Mouse (Mus musculus) testis, adult 10 weeks (tissue): ENCODE results near the gene Olfr944. TPM values are rescaled to one million over a fixed set of nuclear protein-coding genes. Genes with fewer than 3 reads are reported as not detected.

Experiments used
- polyA plus RNA-seq: library from polyadenylated mRNA; stranded (reverse); fragments of 350-450 nt; fragmentation: Illumina TruSeq; extraction: RNeasy Lipid Tissue Mini Kit (QIAGEN cat#74804); gene quantifications from one replicate; pipeline ENCODE4 v1.2.3, GENCODE M21; 2014; ENCODE audit warnings: low read depth, low replicate concordance

The Olfr944 gene
- polyA plus RNA-seq = not detected

GRCm38 (mm10) chr9:39201620-39202019 lies at the start of gene Olfr944:
Gene Olfr944, plus strand, starts transcription at chr9:39201920.

GRCm38 (mm10) chr9:39166004-39166403 lies 35.7 kb upstream of the Olfr944 start, which contains the start of gene Olfr943:
Gene Olfr943, plus strand, starts transcription at chr9:39166304.

GRCm38 (mm10) chr9:39249894-39250293 lies 48.2 kb downstream of the Olfr944 start, which contains the start of gene Olfr1537:
Gene Olfr1537, minus strand, starts transcription at chr9:39249994.

Other genes with a start within 250 kb of the Olfr944 start
- gene Olfr933, start 229.6 kb upstream of the Olfr944 start, polyA plus RNA-seq = not detected
- not detected for gene Olfr934, start 213.6 kb upstream of the Olfr944 start, polyA plus RNA-seq
- gene Olfr935, start 202.2 kb upstream of the Olfr944 start, polyA plus RNA-seq = not detected
- not detected for gene Olfr146, start 178.5 kb upstream of the Olfr944 start, polyA plus RNA-seq
- not detected for gene Olfr937, start 137.0 kb upstream of the Olfr944 start, polyA plus RNA-seq
- not detected for gene Olfr938, start 123.0 kb upstream of the Olfr944 start, polyA plus RNA-seq
- gene Olfr27, start 73.8 kb upstream of the Olfr944 start, polyA plus RNA-seq = 1.5 TPM
- not detected for gene Olfr943, start 35.6 kb upstream of the Olfr944 start, polyA plus RNA-seq
- gene Olfr1537, start 48.1 kb downstream of the Olfr944 start, polyA plus RNA-seq = not detected
- not detected for gene Olfr945, start 74.9 kb downstream of the Olfr944 start, polyA plus RNA-seq
- not detected for gene Olfr948, start 124.1 kb downstream of the Olfr944 start, polyA plus RNA-seq
- not detected for gene Olfr951, start 185.5 kb downstream of the Olfr944 start, polyA plus RNA-seq
- not detected for gene Olfr952, start 225.2 kb downstream of the Olfr944 start, polyA plus RNA-seq